Mouse (Mus musculus): ENCODE results near the gene Duxf3. TPM values are rescaled to one million over a fixed set of nuclear protein-coding genes. Genes with fewer than 3 reads are reported as not detected.
"Not testable (repeated sequence)": the region's sequence is repeated elsewhere in the genome, so short reads cannot be mapped to it uniquely, and the experiment has no call there.

Duxf3 gene
- total RNA-seq, 2 experiments from 2014 or later: not detected

- intact Hi-C loops (cut with DNase I); H3K27ac ChIP-seq; H3K4me3 ChIP-seq: not testable (repeated sequence)
- DNase-seq (ENCODE audit: extremely low spot score in 1 of 2, low spot score in 2 of 2): peak in 1 of 2 experiments; percentile 45
Observed at GRCm38 (mm10) chr10:58227798-58228197, 4.7 kb downstream of the Duxf3 start.

- H3K27ac ChIP-seq; H3K4me3 ChIP-seq; DNase-seq (ENCODE audit: extremely low spot score in 1 of 2, low spot score in 2 of 2); intact Hi-C loops (cut with DNase I): not testable (repeated sequence)
Observed at GRCm38 (mm10) chr10:58226357-58226756, 6.1 kb downstream of the Duxf3 start.

DNA sequence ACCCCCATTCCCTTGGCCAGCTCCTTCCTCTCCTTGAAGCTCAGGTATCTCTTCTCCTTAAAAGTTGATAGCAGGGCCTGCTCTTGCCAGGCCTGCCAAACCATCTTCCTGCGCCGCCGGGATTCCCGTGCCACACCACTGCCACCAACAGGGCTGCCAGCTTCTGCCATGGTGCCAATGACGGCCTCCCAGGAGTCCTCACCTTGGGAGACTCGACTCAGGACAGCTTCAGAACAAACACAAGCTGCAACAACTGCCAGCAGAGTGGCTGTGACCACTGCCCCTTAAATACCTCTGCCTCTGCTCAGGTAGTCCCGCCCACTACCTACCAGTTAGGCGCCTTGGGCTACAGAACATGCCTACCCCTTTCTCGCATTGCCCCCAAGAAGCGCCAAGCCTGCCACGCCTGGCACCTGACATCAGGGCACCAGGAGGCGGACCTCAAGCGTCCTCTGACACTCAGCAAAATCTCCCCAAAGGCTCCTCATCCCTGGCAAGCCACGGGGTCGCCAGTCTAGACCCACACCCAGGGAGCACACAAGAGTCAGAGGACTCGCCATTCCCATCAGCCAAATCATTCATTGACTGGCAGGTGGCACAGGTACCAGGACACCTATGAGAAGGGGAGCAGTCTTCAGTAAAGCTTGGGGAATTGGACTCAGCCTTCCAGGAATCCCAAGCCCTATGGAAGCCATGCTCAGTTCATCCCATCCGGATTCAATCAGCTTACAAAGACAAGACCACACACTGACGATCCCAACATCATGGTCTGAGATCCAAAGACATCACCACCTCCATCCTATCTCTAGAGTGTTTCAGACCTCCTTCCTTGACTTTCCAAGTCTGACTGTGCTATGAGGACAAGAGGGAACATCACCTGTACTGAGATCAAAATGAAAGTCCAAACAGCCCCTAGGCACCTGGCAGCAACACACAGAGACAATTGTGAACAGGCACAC lies 7.4 kb downstream of the Duxf3 start, which contains the start of gene AW822073:
TSS of gene AW822073 (minus strand) at position 104 of the 959 bp plus-strand sequence.
- DNase-seq (ENCODE audit: extremely low spot score in 1 of 2, low spot score in 2 of 2): peak; percentile 52 to 65
- H3K4me3 ChIP-seq; intact Hi-C loops (cut with DNase I); H3K27ac ChIP-seq: not testable (repeated sequence)

GRCm38 (mm10) chr10:58223972-58224805 lies 8.3 kb downstream of the Duxf3 start:
- DNase-seq (ENCODE audit: extremely low spot score in 1 of 2, low spot score in 2 of 2): peak; percentile 70 to 82
- H3K4me3 ChIP-seq; intact Hi-C loops (cut with DNase I); H3K27ac ChIP-seq: not testable (repeated sequence)

DNA sequence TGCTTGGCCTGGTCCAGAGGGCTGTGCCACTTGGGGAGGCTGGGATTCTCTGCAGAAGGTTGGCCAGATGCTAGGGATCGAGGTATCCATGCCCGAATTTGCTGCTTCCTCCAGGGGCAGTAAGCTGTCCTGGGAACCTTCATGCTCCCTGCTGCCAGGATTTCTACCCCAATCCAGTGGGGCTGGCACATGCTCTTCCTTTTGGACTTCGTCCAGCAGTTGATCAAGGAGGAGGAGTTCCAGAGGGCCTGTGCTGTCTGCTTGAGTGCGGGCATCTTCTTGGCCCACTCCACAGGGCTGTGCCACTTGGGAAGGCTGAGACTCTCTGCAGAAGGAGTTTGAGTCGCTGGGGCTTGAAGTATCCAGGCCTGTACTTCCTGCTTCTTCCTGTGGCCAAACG lies 9.3 kb downstream of the Duxf3 start:
- H3K4me3 ChIP-seq; H3K27ac ChIP-seq; DNase-seq (ENCODE audit: extremely low spot score in 1 of 2, low spot score in 2 of 2); intact Hi-C loops (cut with DNase I): not testable (repeated sequence)

DNA sequence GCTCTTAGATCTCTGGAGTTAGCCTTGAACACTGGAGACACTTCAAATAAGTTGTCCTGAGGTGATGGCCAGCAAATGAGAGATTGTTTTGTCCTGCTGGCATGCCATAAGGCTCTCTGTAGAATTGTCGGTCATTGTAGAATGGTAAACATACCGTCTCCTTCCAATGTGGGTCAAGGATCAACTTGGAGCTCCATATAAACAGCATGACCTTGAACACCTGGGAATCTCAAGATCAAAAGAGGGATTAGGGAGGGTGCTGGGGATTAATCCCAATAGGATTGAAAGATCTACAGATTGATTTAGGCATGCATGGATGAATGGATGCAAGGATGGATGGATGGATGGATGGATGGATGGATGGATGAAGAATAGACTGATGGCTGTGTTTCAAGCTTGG lies 10.9 kb downstream of the Duxf3 start:
- intact Hi-C loops (cut with DNase I); H3K27ac ChIP-seq; DNase-seq (ENCODE audit: extremely low spot score in 1 of 2, low spot score in 2 of 2); H3K4me3 ChIP-seq: not testable (repeated sequence)

DNA sequence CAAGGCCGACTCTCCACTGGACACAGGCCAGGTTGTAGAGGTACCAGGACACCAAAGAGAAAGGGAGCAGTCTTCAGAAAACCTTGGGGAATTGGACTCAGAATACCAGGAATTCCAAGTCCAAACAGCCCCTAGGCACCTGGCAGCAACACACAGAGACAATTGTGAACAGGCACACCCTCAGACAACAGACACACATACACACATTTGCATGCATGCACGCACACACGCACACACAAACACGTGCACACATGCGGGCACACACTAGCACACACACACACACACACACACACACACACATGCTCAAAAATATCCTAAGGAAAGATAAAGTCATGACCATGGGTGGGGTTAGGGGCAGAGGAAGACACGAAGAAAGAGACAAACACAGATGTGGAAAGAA lies 11.7 kb downstream of the Duxf3 start:
- TF ChIP-seq CTCF (IDR thresholded peaks at IDR 0.05): no peak
- no peak for DNase-seq (ENCODE audit: extremely low spot score in 1 of 2, low spot score in 2 of 2)
- intact Hi-C loops (cut with DNase I): no loop called here
- no peak overlapping the region for H3K27ac ChIP-seq
- no peak overlapping the region for H3K4me3 ChIP-seq

DNA sequence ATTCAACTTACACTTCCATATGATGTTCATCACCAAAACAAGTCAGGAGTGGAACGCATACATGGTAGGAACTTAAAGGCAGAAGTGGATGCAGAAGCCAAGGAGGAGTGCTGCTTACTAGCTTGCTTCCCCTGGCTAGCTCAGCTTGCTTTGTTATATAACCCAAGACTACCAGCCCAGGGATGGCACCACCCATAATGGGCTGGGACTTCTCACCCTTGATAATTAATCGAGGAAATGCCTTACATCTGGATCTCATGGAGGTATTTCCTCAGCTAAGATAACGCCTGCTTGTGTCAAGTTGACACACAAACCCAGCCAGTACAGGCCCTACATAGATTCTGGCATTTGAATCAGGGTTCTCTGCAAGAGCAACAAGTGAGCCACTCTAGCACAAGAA lies 15.1 kb downstream of the Duxf3 start:
- no peak overlapping the region for H3K4me3 ChIP-seq
- no peak for DNase-seq (ENCODE audit: extremely low spot score in 1 of 2, low spot score in 2 of 2)
- TF ChIP-seq CTCF (IDR thresholded peaks at IDR 0.05): no peak
- H3K27ac ChIP-seq: no peak overlapping the region
- intact Hi-C loops (cut with DNase I): no loop called here

DNA sequence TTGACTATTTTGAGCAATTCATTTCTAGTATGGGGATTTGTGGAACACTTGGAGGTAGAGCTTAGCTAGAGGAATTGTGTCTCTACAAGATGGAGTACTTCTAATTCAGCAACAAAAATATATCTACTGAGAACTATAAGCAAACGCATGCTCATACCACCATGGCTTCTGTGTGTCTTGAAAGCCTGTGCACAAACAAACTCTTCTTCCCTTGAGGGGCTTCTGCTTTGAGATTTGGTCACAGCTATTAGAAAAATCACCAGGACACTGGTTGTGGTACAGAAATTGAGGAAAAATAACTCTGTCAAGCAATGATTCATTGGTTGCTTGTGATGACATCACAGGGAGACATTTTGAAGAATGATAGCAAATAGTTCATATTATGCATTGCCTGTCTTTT lies 17.1 kb downstream of the Duxf3 start:
- no peak for TF ChIP-seq CTCF (IDR thresholded peaks at IDR 0.05)
- intact Hi-C loops (cut with DNase I): no loop called here
- Histone ChIP-seq H3K4me3 (no peak overlapping the region), H3K27ac (no peak overlapping the region)
- no peak for DNase-seq (ENCODE audit: extremely low spot score in 1 of 2, low spot score in 2 of 2)

DNA sequence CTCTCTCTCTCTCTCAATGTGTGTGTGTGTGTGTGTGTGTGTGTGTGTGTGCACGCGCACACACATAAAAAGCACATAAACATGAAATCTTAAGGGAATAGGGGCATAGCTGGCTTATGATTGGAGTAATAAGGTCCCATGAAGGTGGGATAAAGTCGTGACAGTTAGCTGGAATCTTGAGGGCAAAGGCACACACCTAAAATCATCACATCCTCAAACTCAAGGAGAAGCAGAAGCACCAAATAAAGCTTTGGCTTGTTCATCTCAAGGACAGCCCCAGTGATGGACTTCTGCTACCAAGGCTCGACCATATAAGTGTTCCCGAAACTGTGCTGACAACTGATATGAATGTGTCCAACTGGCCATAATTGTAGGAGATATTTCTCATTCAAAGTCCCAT lies 17.5 kb downstream of the Duxf3 start:
- H3K4me3 ChIP-seq: no peak overlapping the region
- TF ChIP-seq CTCF (IDR thresholded peaks at IDR 0.05): no peak
- no peak for DNase-seq (ENCODE audit: extremely low spot score in 1 of 2, low spot score in 2 of 2)
- intact Hi-C loops (cut with DNase I): no loop called here
- no peak overlapping the region for H3K27ac ChIP-seq

- DNase-seq (ENCODE audit: extremely low spot score in 1 of 2, low spot score in 2 of 2): no peak
- Histone ChIP-seq H3K27ac (no peak overlapping the region), H3K4me3 (no peak overlapping the region)
- intact Hi-C loops (cut with DNase I): no loop called here
- no peak for TF ChIP-seq CTCF (IDR thresholded peaks at IDR 0.05)
Observed at GRCm38 (mm10) chr10:58214497-58214896, 18.0 kb downstream of the Duxf3 start.

DNA sequence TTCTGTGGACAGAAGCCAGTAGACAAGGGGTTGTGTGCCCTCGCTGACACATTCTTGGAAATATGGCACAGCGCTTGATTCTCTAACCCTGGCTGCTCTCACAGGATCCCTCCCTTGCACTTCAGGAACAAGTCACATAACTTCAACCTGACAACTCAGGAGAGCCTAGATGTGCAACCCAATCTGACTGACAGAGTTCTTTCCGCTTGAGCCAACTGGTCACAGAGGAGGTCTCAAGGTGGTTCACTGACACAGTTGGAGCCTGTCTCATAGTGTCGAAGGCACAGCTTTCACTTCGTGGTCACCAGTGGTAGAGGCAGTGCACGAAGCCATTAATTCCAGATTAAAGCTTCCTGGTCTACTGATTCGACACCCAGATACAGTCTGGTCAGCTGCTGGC lies 20.2 kb downstream of the Duxf3 start:
- no peak for TF ChIP-seq CTCF (IDR thresholded peaks at IDR 0.05)
- H3K4me3 ChIP-seq: no peak overlapping the region
- H3K27ac ChIP-seq: no peak overlapping the region
- intact Hi-C loops (cut with DNase I): no loop called here
- DNase-seq (ENCODE audit: extremely low spot score in 1 of 2, low spot score in 2 of 2): no peak

Data from left cerebral cortex, adult 2 months (tissue).